In genomic region chr14:21499011-21499581, GRCm38 (mm10) we compare ENCODE assay signal across 8 mouse cellular contexts. TPM values are rescaled to one million over a fixed set of nuclear protein-coding genes. Genes with fewer than 3 reads are reported as not detected.
A peak's percentile ranks its signal among the peaks of the same experiment; 100 is the strongest.
DNase-seq lines count a peak whose midpoint lies in the region; ATAC-seq lines count a peak whose summit lies in the region.

No protein-coding gene starts in this region.

- no peaks in the 10 kb centered on the region for H3K27me3 ChIP-seq in embryonic facial prominence, embryonic 11.5 days (ENCODE audit: control insufficient read depth, insufficient read depth, low read length)
- no peaks in the 10 kb centered on the region for H3K27me3 ChIP-seq in hindbrain, embryonic 10.5 days (ENCODE audit: insufficient read depth, poor library complexity, severe bottlenecking)

- under 1% methylated on average over 32 of the region's 33 CpGs for WGBS in embryonic facial prominence, embryonic 11.5 days
- WGBS in hindbrain, embryonic 10.5 days, result under 1% methylated on average over 33 of the region's 33 CpGs

- H3K4me2 ChIP-seq in embryonic facial prominence, embryonic 11.5 days (ENCODE audit: low read depth, low read length), result peak overlapping the region; percentile 81

- peak overlapping the region; percentile 91 for H3K4me3 ChIP-seq in embryonic facial prominence, embryonic 11.5 days (ENCODE audit: low read depth, low read length)
- H3K4me3 ChIP-seq in hindbrain, embryonic 10.5 days, result peak overlapping the region; percentile 99

- ATAC-seq in embryonic facial prominence, embryonic 11.5 days (replicated peaks; ENCODE audit: insufficient number of reproducible peaks, low FRiP score, low TSS enrichment, low read depth), result no peak

- no peaks in the 10 kb centered on the region for H3K4me1 ChIP-seq in embryonic facial prominence, embryonic 11.5 days (ENCODE audit: control insufficient read depth, insufficient read depth, low read length)
- peaks cover 26% of the 10 kb centered on the region for H3K4me1 ChIP-seq in hindbrain, embryonic 10.5 days (replicated peaks)

- DNase-seq in 3134 (ENCODE audit: extremely low read depth, insufficient read length, low spot score) (peak; percentile 66), MN1 (ENCODE audit: low spot score) (peak; percentile 50), adipocyte (ENCODE audit: low spot score) (no peak)
- DNase-seq in embryonic facial prominence, embryonic 11.5 days (ENCODE audit: low spot score), result peak; percentile 61
- DNase-seq in hindbrain, embryonic 10.5 days (ENCODE audit: low spot score), result peak; percentile 71
- DNase-seq in layer of hippocampus, postnatal 10 days (ENCODE audit: low spot score in 2 of 2), result peak; percentile 64 to 71
- DNase-seq in lung, postnatal 14 days, result peak; percentile 30
- peak; percentile 11 for DNase-seq in retina, postnatal 7 days (ENCODE audit: low read depth, low spot score)

- H3K27ac ChIP-seq in embryonic facial prominence, embryonic 11.5 days (replicated peaks; ENCODE audit: low read depth, low read length), result peak overlapping the region; percentile 98
- peak overlapping the region; percentile 99 for H3K27ac ChIP-seq in hindbrain, embryonic 10.5 days

- no peaks in the 10 kb centered on the region for H3K9me3 ChIP-seq in embryonic facial prominence, embryonic 11.5 days (replicated peaks; ENCODE audit: control insufficient read depth, low read length)
- H3K9me3 ChIP-seq in hindbrain, embryonic 10.5 days, result no peaks in the 10 kb centered on the region

- H3K9ac ChIP-seq in embryonic facial prominence, embryonic 11.5 days (replicated peaks; ENCODE audit: low read length), result peak overlapping the region; percentile 94

- no peaks in the 10 kb centered on the region for H3K36me3 ChIP-seq in embryonic facial prominence, embryonic 11.5 days (replicated peaks; ENCODE audit: control insufficient read depth, insufficient read depth, low read depth, low read length)
- H3K36me3 ChIP-seq in hindbrain, embryonic 10.5 days, result no peaks in the 10 kb centered on the region

RNA-seq across cellular contexts. Expression of gene Kat6b, which starts 17.9 kb away (rescaled TPM):
- polyA plus RNA-seq in embryonic facial prominence, embryonic 11.5 days (2014; fragmentation: Nextera tagmentation; extraction: Ambion mirVana), result 17.9 and 18.1 TPM in 2 replicates
- polyA plus RNA-seq in hindbrain, embryonic 10.5 days (2016; fragmentation: Nextera tagmentation; extraction: Ambion mirVana), result 9.6 and 13.3 TPM in 2 replicates
- total RNA-seq in layer of hippocampus, postnatal 10 days (2021), result 10 to 100 TPM; 60.3 to 62.0 TPM
